Mouse (Mus musculus): ENCODE results near the gene Col6a1.

GRCm38 (mm10) chr10:76725097-76725496 is 871 bp downstream of the Col6a1 start:
- TF ChIP-seq GATA1 (IDR thresholded peaks at IDR 0.05; ENCODE audit: borderline replicate concordance, low read length): no peak
- no peak for TF ChIP-seq FLI1 (IDR thresholded peaks at IDR 0.05; ENCODE audit: low read length)
